Mouse (Mus musculus) layer of hippocampus, adult 9-10 months (tissue): ENCODE data around the gene Ddx6.

Source experiments
- DNase-seq: peaks from one replicate; pipeline ENCODE4 v3.0.0; 2022; ENCODE audit warnings: low spot score

Ddx6 gene

DNA sequence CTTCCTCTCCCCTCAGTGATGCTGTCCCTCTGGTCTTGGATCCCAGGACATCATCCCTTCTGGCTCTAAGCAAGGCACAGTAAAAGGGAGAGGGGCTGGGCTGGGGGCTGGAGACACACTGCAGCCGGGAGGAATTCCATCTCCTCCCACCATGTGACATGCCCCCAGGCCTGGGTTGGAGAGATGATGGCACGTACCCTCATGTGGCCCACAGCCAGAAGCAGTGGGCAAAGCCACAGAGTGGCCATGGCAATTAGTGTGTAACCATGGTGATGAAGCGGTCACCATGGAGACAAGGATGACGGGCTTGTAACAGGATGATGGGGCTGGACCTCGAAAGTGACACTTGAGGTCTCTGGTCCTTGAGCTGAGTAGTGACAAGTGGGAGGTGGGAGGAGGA lies 81.9 kb downstream of the Ddx6 start:
- no peak for DNase-seq

DNA sequence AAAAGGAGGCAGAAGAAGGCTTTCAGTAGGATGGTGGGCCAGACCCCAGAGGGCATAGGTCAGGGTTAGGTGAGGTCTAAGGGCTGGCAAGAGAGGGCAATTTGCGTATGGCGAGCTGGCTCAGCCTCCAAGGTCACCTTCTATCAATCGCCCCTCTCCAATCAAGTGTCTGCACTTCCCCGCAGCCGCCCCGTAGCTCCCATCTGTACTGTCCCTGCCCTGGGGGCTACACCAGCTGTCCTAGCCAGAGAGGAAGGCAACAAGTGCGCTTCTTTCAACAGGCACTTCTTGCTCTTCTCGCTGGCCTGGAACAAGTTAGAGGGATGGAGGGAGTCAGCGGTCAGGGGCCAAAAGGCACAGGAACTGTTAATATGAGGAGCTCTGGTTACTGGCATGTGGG lies 83.3 kb downstream of the Ddx6 start:
- no peak for DNase-seq
